Comparison of ENCODE assay signal across 8 mouse cellular contexts in the genomic region with DNA sequence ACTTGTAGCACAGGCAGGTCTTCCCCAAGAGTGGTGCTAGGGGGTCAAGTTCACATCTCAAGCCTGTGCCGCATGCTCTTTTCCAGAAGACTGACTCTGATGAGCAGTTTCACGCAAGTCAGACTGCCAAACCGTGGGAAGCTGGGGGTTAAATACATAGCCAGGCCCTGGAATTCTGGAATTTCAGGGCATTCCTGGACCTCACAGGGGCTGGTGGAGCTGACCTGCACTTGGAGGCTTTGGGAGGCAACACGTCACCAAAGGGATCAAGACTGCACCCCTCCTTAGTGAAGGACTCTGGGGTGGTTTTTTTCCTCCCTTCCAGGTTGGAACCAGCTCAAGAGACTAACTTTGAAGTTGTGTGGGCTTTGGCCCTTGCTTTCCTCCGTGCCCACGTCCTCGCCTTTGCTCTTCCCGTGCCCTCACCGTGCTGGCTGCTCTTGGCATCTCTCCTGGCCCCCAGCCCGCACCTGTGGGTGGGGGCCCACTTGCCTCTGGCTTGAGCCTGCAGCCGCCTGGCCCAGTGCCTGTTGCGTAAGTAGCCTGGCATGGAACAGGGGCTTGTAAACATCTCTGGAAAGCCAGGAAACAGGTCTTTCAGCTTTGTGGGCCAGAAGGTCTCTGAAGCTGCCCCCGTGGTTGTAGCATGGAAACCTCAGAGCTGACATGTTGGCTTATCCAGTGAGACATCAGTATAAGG. TPM values are rescaled to one million over a fixed set of nuclear protein-coding genes. Genes with fewer than 3 reads are reported as not detected.
A peak's percentile ranks its signal among the peaks of the same experiment; 100 is the strongest.
DNase-seq lines count a peak whose midpoint lies in the region; ATAC-seq and TF ChIP-seq lines count a peak whose summit lies in the region.

No protein-coding gene starts in this region.

- WGBS in embryonic facial prominence, embryonic 10.5 days = 82% methylated on average over 13 of the region's 13 CpGs
- WGBS in thymus, adult 2 months = 79% methylated on average over 13 of the region's 13 CpGs

- no peak for TF ChIP-seq POLR2A in thymus, adult 2 months (IDR thresholded peaks at IDR 0.05; ENCODE audit: control insufficient read depth, extremely low read depth, insufficient read depth, low read length, poor library complexity)

- no peaks in the 10 kb centered on the region for H3K9me3 ChIP-seq in embryonic facial prominence, embryonic 10.5 days

- H3K4me3 ChIP-seq in embryonic facial prominence, embryonic 10.5 days = no peak overlapping the region
- H3K4me3 ChIP-seq in thymus, adult 2 months (ENCODE audit: control insufficient read depth, insufficient read depth, low read length) = no peak overlapping the region

- intact Hi-C loops in gastrocnemius, postnatal 14 days (cut with DNase I; ENCODE audit: low total_unique reads) = no loop called here

- H3K4me1 ChIP-seq in embryonic facial prominence, embryonic 10.5 days = peaks cover 67% of the 10 kb centered on the region
- peaks cover 16% of the 10 kb centered on the region for H3K4me1 ChIP-seq in thymus, adult 2 months (replicated peaks; ENCODE audit: control insufficient read depth, insufficient read depth, low read length)

- ATAC-seq in erythroblast, adult 5-6 weeks (replicated peaks; ENCODE audit: low FRiP score, poor library complexity, severe bottlenecking) = no peak

- DNase-seq in gastrocnemius, postnatal 25 days = peak; percentile 33
- no peak for DNase-seq in gastrocnemius, postnatal 14 days
- no peak for DNase-seq in embryonic facial prominence, embryonic 10.5 days (ENCODE audit: low spot score)
- DNase-seq in kidney, adult 9 months = peak; percentile 66
- DNase-seq in mesoderm, embryonic 11.5 days (ENCODE audit: low read depth, low spot score) = peak; percentile 42
- DNase-seq in c-Kit-positive CD71-positive TER-119-positive erythroid progenitor cells, embryonic 14.5 days (ENCODE audit: low spot score) = no peak
- no peak for DNase-seq in thymus, adult 2 months

- no peaks in the 10 kb centered on the region for H3K27me3 ChIP-seq in embryonic facial prominence, embryonic 10.5 days (replicated peaks; ENCODE audit: low read depth, poor library complexity, severe bottlenecking)
- no peaks in the 10 kb centered on the region for H3K27me3 ChIP-seq in thymus, adult 2 months (ENCODE audit: control insufficient read depth, insufficient read depth, low read length)

- TF ChIP-seq CTCF in thymus, adult 2 months (IDR thresholded peaks at IDR 0.05; ENCODE audit: borderline replicate concordance, control insufficient read depth, extremely low read depth, insufficient read depth, low read length, poor library complexity) = no peak

- H3K36me3 ChIP-seq in embryonic facial prominence, embryonic 10.5 days (replicated peaks) = peaks cover 4% of the 10 kb centered on the region; the same call in 1 of the 2 replicates
- no peaks in the 10 kb centered on the region for H3K36me3 ChIP-seq in thymus, adult 2 months (ENCODE audit: control insufficient read depth, insufficient read depth, low read length)

- peak overlapping the region; percentile 85 for H3K27ac ChIP-seq in embryonic facial prominence, embryonic 10.5 days (replicated peaks)
- H3K27ac ChIP-seq in thymus, adult 2 months (ENCODE audit: control insufficient read depth, insufficient read depth, low read length) = no peak overlapping the region

RNA-seq across cellular contexts. Expression of a gene that starts 34.0 kb away (rescaled TPM):
- total RNA-seq in gastrocnemius, postnatal 25 days (2021) = 1 to 10 TPM; 3.2 to 3.4 TPM
- total RNA-seq in gastrocnemius, postnatal 14 days (2021) = 1 to 10 TPM; 5.1 to 6.9 TPM
- 25.1 and 26.5 TPM in 2 replicates for polyA plus RNA-seq in embryonic facial prominence, embryonic 10.5 days (2016; fragmentation: Nextera tagmentation; extraction: Ambion mirVana)
- total RNA-seq in erythroblast, adult 5-6 weeks (2015; ENCODE audit: low replicate concordance) = 0.21 TPM in 1 of 2 replicates, not detected in the other
- 0.51 TPM in 1 of 2 replicates, not detected in the other for total RNA-seq in erythroblast, adult 5-6 weeks (2017; ENCODE audit: low replicate concordance)
- polyA plus RNA-seq in thymus, adult 2 months (2012; rRNA removed) = 8.8 and 9.1 TPM in 2 replicates

Comparison
In these comparisons a context has a peak if more than half of its experiments do, and no peak if none do; other contexts are left out.
1. DNase-seq: peak in gastrocnemius, postnatal 25 days (single experiment), kidney, adult 9 months (single experiment) and mesoderm, embryonic 11.5 days (single experiment); none in gastrocnemius, postnatal 14 days (single experiment), embryonic facial prominence, embryonic 10.5 days (single experiment), c-Kit-positive CD71-positive TER-119-positive erythroid progenitor cells, embryonic 14.5 days (single experiment) and thymus, adult 2 months (single experiment).